Mouse (Mus musculus): ENCODE data around the gene Evl.

The Evl gene

DNA sequence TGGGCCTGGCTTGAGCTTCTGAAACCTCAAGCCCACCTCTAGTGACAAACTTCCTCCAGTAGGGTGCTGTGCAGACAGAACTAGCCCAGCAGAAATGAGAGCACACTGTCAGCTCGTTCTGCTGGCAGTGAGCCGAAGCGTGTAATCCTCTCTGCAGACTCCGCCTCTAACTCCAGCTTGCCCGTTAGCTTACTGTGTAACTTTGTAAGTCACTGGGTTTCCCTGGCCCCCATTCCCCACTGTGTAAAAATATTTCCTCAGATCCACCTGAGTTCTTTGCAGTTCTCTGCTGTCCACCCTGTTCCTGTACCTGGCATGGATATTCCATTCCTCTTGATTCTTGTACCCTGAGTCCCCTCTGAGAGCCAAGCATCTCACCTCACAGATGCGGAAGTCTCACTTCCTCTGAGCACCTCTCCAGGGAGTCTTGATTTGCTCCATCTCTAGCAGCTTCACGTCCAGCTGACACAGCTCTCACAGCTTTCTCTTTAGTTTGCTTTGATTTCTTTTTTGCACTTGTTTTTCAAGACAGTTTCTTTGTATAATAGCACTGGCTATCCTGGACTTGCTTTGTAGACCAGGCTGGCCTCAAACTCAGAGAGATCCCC, 96.6 kb downstream of the Evl start:
- no peak for DNase-seq (ENCODE audit: low read depth, low spot score)

DNA sequence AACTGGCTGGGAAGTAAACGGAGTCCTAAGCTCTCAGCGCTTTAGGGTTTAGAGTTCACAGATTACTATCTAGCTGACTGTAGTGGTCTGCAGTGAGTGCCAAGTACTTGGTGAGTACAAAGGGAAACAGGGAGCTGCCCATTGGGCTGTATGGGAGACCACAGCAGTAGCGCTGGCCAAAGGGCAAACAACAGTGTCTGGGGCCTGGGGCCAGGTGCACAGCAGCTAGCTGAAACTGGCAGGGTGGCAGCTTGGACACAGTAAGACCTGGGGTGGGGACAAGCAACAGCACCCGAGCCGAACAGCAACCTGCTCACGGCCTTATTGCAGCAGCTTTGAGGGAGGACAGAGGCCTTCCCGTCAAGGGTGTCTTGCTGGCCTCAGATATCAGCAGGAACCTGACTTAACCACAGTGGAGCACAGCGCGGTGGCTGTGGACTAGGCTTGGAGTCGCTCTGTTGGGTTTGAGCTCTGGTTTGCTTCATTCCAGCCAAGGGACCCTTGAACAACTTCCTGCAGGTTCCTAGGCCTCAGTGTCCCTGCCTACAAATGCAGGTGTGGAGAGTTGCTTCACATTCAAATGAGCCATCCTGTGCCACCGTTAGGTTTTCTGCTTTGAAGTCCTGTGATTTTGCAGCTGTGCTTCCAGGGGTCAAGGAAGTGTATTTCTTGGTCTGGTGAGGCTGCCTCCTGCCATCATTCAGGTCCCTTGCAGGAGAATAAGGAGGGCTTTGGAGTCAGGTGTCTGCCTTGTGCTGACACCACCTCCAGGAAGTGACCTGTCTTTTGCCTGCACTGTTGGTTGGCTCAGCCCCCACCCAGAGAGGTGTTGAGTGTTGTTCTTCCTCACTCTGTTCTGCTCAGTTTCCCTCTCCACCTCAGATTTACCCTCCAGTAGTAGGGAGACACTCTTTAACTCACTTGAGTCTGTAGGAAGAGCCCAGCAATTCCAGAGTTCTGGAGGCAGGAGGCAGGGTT, 99.1 kb downstream of the Evl start:
- DNase-seq (ENCODE audit: low read depth, low spot score), result no peak

DNA sequence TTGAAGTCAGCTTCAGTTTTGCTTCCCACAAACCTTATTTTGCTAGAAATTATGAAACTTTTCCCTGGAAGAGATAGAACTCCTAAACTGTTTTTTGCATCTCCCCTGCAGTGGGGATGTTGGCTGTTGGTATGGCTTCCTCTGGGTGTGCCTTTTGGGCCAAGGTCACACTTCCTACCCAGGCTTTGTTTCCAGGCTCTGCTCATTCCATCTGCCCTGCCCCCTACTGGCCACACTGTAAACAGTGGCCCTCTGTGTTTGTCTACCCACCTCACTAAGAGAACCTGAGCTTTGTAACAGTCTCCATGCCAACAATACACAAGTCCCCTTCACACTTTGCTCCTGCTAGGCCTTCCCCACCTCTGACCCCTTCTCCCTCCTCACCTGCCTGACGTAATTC, 102.8 kb downstream of the Evl start:
- DNase-seq (ENCODE audit: low read depth, low spot score), result peak; percentile 41

GRCm38 (mm10) chr12:108668606-108669235, 114.2 kb downstream of the Evl start:
- DNase-seq (ENCODE audit: low read depth, low spot score), result no peak

- no peak for DNase-seq (ENCODE audit: low read depth, low spot score)
Measured at GRCm38 (mm10) chr12:108671541-108671940, 117.0 kb downstream of the Evl start.

- DNase-seq (ENCODE audit: low read depth, low spot score), result no peak
Measured at GRCm38 (mm10) chr12:108672908-108673307, 118.4 kb downstream of the Evl start.

DNA sequence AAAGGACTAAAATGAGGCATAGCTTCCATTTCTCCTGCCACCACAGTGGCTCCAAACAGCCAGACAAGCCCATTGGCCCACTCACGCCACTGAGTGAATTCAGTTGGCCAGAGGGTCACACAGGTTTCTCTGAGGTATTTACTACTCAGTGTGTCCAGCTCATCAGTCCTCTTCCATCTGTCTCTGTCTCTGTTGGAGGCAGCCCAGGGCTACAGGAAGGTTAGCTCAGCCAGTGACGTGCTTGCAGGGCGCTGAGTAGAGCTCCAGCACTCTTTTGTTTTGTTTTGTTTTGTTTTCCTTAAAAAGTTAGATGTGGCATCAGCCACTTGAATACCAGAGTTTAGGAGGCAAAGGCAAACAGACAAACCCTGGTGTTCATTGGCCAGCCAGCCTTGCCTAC, 119.0 kb downstream of the Evl start:
- no peak for DNase-seq (ENCODE audit: low read depth, low spot score)

GRCm38 (mm10) chr12:108674502-108674901, 120.0 kb downstream of the Evl start:
- no peak for DNase-seq (ENCODE audit: low read depth, low spot score)

DNA sequence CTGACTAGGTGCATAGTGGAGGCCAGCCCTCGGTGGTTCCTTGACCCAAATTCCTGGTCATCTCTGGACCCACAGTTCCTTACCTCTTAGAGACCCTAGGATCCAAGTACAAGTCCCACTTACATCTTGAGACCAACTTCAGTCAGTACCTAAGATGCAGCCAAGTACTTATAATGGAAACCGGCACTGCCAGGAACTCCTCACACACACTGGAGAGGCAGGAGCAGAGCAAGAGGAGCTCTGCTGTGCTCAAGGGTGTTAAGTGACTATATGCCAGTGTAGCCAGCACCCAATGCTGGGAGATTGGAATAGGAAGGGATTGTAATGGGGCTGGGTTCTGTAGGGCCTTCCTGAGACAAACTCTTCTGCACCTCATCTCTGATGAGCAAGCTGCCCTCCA, 120.4 kb downstream of the Evl start:
- no peak for DNase-seq (ENCODE audit: low read depth, low spot score)

DNA sequence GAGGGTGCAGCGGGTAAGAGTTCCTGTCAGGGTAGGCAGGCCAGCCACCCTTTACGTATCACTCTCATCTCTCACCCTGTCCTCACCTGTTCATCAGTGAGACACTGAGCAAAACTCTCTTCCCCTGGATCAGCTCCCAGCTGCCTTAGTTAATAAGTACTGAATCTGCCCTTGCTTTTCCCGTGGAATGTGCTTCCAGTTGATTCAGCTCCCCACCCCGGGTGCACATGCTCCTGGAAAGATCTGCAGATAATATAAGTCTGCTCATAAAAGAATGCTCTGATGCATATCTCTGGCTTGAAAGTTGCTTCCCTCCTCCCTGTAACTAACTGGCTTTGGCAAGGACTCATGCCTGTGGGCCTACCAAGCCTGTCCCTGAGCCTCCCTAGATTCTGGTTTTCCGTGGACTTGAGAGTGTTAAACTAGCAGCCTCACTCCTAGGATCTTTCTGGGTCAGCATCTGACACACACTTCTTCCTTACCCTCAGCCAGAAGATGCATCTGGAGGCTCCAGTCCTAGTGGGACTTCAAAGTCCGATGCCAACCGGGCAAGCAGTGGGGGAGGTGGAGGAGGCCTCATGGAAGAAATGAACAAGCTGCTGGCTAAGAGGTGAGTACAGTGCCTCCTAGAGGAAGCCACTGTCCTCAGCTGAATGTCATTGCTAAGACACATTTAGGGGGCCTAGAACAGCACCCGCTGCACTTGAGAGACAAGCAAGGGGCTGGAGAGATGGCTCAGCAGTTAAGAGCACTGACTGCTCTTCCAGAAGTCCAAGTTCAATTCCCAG, 121.3 kb downstream of the Evl start:
- DNase-seq (ENCODE audit: low read depth, low spot score), result no peak

DNA sequence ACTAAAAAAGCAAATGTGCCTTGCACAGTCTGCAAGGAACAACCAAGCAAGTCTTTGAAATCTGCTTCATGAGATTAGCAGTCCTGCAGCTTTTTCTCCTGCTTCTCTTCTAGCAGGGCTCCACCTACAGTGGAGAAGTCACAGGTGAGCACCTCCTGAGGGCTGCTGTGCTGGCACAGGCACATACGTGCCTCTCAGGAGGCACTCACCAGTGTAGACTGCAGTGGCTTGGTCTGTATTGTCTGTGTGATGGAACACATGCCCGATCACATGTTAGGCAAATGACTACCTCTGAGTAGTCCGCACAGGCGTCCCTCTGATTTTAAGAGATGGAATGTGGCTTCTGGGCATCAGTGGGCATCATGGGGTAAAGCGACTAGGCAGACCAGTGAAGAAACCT, 122.6 kb downstream of the Evl start:
- DNase-seq (ENCODE audit: low read depth, low spot score), result no peak

DNA sequence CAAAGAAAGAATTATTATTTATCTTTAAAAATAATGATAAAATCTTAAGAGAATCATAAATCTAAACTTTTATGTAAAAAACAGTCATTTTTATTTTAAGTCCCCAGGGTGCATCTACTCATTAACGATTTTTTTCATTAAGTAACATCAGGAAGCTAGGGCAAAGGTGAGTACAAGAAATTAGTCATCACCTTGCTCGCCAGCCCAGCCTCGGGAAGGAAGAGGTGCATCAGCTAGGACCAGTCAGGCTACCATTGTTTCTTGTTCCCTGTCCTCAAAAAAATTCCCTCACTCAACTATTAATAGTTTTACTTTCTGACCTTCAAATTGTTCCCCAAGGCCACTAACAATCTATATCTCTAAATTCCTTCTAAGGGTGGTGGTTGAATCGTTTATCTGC, 123.8 kb downstream of the Evl start:
- DNase-seq (ENCODE audit: low read depth, low spot score), result no peak

DNA sequence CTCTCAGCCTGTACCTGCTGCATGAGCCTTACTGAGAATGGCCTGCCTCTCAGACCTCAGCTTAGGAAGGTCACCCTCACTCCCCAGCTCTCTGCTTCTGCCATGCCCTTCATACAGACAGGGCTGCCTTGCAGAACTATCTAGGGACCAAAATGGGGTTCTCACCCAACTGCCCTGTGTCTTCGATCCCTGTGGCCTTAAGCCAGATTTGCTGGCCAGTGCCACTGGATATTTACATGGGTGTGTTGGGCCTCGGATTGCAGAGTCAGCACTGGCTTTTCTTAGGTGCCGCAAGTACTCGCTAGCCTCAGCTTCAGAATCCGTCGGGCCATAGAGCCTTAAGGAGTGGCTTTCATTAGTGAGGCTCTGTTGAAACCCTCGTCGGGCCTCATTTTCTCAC, 126.3 kb downstream of the Evl start:
- DNase-seq (ENCODE audit: low read depth, low spot score), result no peak

DNA sequence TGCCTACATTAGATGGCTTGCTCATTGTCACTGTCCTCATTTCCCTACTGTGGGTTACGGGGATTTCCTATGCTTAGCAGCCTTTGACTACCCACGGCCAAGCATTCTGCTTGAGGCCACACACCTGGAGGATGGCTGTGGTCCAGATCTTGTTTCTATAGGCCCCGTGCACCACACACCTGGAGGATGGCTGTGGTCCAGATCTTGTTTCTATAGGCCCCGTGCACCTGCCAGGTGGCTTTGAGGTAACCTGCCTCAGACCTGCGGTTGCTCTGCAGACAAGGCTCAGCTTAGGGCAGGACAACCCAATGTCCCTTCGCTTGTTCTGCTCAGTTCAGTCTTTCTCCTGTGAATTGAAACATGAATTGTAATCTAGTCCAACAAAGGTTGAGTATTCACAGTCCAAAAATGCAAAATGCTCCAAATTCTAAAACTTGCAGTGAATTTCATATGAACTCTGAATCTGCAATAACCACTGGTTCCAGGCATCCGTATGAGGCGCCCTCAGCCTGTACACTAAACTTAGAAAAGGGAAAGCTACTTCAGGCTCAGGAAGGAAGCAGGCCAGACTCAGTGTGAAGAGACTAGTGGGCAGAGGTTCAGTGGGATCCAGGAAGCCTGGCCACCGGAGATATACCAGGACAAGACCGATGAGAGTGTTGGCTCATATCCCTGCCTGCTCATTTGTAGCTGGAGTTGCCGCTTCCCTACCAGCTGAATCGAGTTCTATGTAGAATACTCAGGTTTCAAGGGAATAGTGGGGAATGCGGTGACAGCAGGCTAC, 127.9 kb downstream of the Evl start:
- no peak for DNase-seq (ENCODE audit: low read depth, low spot score)

DNA sequence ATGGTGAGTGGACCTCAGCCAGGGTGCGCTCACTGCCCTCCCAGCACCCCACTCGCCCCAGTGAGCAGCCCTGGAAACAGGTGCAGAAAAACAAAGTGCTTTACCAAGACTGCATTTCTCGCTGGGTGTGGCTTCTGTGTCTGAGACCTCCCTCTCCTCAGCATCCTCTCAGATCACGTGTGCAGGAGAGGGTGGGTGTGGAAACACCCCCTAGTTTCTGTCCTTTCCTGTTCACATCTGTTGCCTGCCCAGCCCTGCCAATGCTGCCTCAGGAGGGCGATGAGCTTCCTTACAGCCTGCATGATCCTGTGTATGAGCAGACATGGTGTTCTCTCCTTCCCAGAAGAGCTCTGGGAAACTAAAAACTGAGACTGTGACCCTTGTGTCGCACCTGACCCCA, 131.9 kb downstream of the Evl start:
- no peak for DNase-seq (ENCODE audit: low read depth, low spot score)

DNA sequence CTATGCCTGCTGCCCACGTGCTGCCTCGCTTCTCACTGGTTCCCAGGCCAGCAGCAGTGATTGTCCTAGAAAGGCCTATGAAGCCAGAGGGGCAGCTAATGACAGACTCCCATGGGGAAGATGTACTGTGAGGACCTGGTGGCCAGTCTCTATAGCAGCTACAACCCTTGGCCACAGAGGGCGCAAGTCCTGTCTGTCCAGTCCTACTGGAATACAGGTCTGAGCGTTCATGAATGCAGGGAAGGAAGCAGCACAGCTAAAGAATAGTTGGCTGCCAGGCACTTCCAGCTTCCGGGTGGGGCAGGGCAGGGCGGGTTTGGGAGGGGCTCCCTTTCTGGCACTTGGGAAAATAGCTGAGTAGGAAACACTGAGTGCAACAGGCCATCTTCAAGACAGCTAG, 132.4 kb downstream of the Evl start:
- DNase-seq (ENCODE audit: low read depth, low spot score), result no peak

GRCm38 (mm10) chr12:108689167-108689566, 134.6 kb downstream of the Evl start:
- no peak for DNase-seq (ENCODE audit: low read depth, low spot score)

GRCm38 (mm10) chr12:108690529-108690928, 136.0 kb downstream of the Evl start:
- no peak for DNase-seq (ENCODE audit: low read depth, low spot score)

- DNase-seq (ENCODE audit: low read depth, low spot score), result no peak
Measured at GRCm38 (mm10) chr12:108693592-108693991, 139.1 kb downstream of the Evl start.

GRCm38 (mm10) chr12:108694223-108694622, 139.7 kb downstream of the Evl start:
- no peak for DNase-seq (ENCODE audit: low read depth, low spot score)

Data from mesoderm, embryonic 11.5 days (tissue).